Mouse (Mus musculus) G1E (cell line): ENCODE measurements around the gene Nkx2-3.

Experiments
- CTCF ChIP-seq: IDR thresholded peaks from 2 replicates; pipeline ENCODE4 v1.5.1; 2012; ENCODE audit warnings: low read depth, low read length, inconsistent platforms, mixed read lengths
- GATA1 ChIP-seq: IDR thresholded peaks from 2 replicates; pipeline ENCODE4 v1.6.1; 2012; ENCODE audit warnings: borderline replicate concordance, low read length, inconsistent platforms, mixed read lengths
- GATA2 ChIP-seq: IDR thresholded peaks from 2 replicates; pipeline ENCODE4 v1.6.1; 2012; ENCODE audit warnings: low read depth, low read length, inconsistent platforms, borderline replicate concordance
- POLR2AphosphoS5 ChIP-seq: IDR thresholded peaks from 2 replicates; pipeline ENCODE4 v1.6.1; 2012; ENCODE audit warnings: low read depth, low read length, inconsistent platforms; ENCODE audit not compliant: insufficient replicate concordance
- TAL1 ChIP-seq: conservative IDR thresholded peaks from 2 replicates; pipeline ENCODE4 v1.6.1; 2012; ENCODE audit warnings: low read depth, low read length, inconsistent platforms, mixed read lengths

DNA sequence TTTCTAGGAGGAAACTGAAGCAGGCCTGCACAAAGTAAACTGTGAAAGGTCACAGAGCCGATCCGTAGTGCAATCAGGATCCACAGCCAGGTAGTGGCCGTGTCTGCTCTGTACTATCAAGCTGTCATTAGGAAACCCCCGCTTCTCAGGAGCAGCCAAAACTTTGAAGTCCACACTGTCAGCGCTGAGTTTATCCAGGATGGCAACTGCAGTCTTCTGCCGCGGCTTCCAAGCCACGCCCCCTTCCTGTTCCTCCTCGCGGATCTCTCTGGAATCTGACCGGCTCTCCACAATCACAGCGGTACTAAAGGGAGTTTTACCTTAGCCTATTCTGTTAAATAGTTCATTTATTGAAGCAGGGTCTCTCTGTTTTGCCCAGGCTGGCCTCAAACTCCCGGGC is 27.3 kb upstream of the Nkx2-3 start:
- TF ChIP-seq CTCF (no peak), GATA1 (no peak), POLR2AphosphoS5 (no peak), TAL1 (no peak), GATA2 (no peak)
